Mouse (Mus musculus) forebrain, embryonic 16.5 days (tissue): ENCODE measurements around the gene Ubp1. TPM values are rescaled to one million over a fixed set of nuclear protein-coding genes. Genes with fewer than 3 reads are reported as not detected.
"Not testable (repeated sequence)": the region's sequence is repeated elsewhere in the genome, so short reads cannot be mapped to it uniquely, and the experiment has no call there.

Source experiments
- ATAC-seq: fragments of 200-750 bp; cut with Nextera tagmentation; 2 replicates; pipeline ENCODE4 v1.8.0; 2017; ENCODE audit warnings: mild to moderate bottlenecking, moderate library complexity
- H3K27ac ChIP-seq: fragments of 300-500 bp; sonication (generic); 2 replicates; pipeline ENCODE4 v1.5.1; 2014; ENCODE audit warnings: low read length, control low read depth
- H3K27me3 ChIP-seq: fragments of 300-500 bp; sonication (generic); replicated peaks from 2 replicates; pipeline ENCODE4 v1.6.1; 2014; ENCODE audit warnings: low read length; ENCODE audit not compliant: control insufficient read depth, insufficient read depth
- H3K36me3 ChIP-seq: fragments of 300-500 bp; sonication (generic); 2 replicates; pipeline ENCODE4 v1.6.1; 2014; ENCODE audit not compliant: control insufficient read depth, insufficient read depth
- H3K4me1 ChIP-seq: fragments of 300-500 bp; sonication (generic); replicated peaks from 2 replicates; pipeline ENCODE4 v1.6.1; 2014; ENCODE audit warnings: low read length; ENCODE audit not compliant: control insufficient read depth, insufficient read depth
- H3K4me2 ChIP-seq: fragments of 300-500 bp; sonication (generic); 2 replicates; pipeline ENCODE4 v1.6.1; 2014; ENCODE audit warnings: mild to moderate bottlenecking, low read length, control low read depth
- H3K4me3 ChIP-seq: fragments of 300-500 bp; sonication (generic); replicated peaks from 2 replicates; pipeline ENCODE4 v1.5.1; 2014; ENCODE audit warnings: mild to moderate bottlenecking, low read length, control low read depth
- H3K9ac ChIP-seq: fragments of 300-500 bp; sonication (generic); replicated peaks from 2 replicates; pipeline ENCODE4 v1.6.1; 2014; ENCODE audit warnings: low read depth, low read length, control low read depth
- H3K9me3 ChIP-seq: fragments of 300-500 bp; sonication (generic); 2 replicates; pipeline ENCODE4 v1.6.1; 2016; ENCODE audit warnings: low read length; ENCODE audit not compliant: control insufficient read depth
- WGBS: fragments of 180-500 bp; shearing (Covaris S2); extraction: QIAGEN DNeasy Blood & Tissue Kit; methylation state at CpG from one replicate; pipeline ENCODE4 v1.1.7; 2014; 5-methylcytosine and 5-hydroxymethylcytosine counted together
- polyA plus RNA-seq: library from polyadenylated mRNA; unstranded; fragments of >200 nt; fragmentation: Nextera tagmentation; extraction: Ambion mirVana; gene quantifications from 2 replicates; pipeline ENCODE4 v1.2.1, GENCODE M21; 2015

The Ubp1 gene
- 31.4 and 35.6 TPM in 2 replicates for polyA plus RNA-seq

DNA sequence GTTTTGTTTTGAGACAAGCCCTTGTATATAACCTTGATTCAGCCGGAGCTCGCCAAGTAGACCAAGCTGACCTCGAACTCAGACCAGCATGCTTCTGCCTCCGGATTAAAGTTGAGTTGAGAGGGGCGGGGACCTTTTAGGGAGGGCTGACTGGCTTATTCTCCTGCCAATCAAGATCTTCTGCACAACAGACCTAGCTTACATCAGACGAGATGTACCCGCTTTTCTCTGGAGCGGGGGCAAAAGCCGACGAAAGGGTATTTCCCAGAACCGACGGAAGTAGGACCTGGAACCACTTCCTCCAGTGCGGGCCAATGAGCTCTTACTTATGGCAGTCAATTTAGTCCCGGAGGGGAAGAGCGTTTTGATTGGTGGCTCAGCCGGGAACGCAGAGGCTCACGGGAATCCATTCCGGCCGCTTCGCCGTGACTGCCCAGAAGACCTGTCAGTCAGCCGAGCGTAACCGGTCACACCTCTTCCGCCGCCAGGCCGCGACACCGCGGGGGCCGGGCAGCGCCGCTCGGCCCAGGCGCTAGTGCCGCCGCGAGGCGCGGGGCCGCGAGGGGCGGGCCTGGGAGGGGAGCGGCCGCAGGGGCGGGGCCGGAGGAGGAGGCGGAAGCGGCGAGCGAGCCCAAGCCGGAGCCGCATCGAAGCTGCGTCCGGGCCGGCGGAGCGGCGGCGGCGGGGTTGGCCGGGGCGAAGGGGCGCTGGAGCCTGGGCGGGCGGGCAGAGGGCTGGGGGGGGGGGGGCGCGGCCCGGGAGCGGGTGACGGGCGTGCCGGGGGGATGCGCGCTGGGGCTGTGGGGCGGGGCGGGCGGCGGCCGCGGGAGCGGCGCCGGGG, at the start of gene Ubp1:
TSS of gene Ubp1 (plus strand) at position 401 of the 841 bp plus-strand sequence.
- WGBS, result 1% methylated on average over 44 of the region's 86 CpGs
- H3K27ac ChIP-seq, result peak within 1 kb of the TSS; percentile 86
- peak; percentile 97 for ATAC-seq
- no peaks in the 10 kb centered on the region for H3K27me3 ChIP-seq
- peak within 1 kb of the TSS; percentile 94 for H3K4me3 ChIP-seq
- no peaks in the 10 kb centered on the region for H3K9me3 ChIP-seq
- H3K36me3 ChIP-seq, result no peaks in the 10 kb centered on the region
- peak within 1 kb of the TSS; percentile 95 for H3K4me2 ChIP-seq
- H3K9ac ChIP-seq, result peak within 1 kb of the TSS; percentile 87
- peaks cover 25% of the 10 kb centered on the region for H3K4me1 ChIP-seq

DNA sequence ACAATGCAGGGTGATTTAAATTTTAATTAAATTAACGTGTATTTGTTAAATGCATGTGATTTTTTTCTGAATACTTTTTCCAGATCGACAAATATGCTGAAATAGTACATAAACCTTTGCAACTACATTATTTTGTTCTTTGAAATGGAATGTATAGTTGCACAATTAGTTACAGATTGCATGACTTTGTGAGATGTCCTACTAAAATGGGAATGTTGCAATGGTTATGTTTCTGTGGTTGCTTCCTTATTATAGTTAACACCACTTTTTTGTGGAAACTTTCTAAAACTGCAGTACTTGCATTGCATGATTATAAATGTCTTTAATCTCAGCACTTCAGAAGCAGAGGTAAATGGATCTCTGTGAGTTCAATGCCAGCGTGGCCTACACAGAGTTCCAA, 35.8 kb upstream of the Ubp1 start:
- no peak overlapping the region for H3K4me2 ChIP-seq
- WGBS, result 94% methylated on average over 3 of the region's 3 CpGs
- H3K4me1 ChIP-seq, result no peaks in the 10 kb centered on the region
- ATAC-seq, result no peak
- peaks cover 38% of the 10 kb centered on the region for H3K36me3 ChIP-seq
- H3K4me3 ChIP-seq, result no peak overlapping the region
- H3K27ac ChIP-seq, result no peak overlapping the region
- no peaks in the 10 kb centered on the region for H3K9me3 ChIP-seq
- H3K27me3 ChIP-seq, result no peaks in the 10 kb centered on the region
- H3K9ac ChIP-seq, result no peak overlapping the region

DNA sequence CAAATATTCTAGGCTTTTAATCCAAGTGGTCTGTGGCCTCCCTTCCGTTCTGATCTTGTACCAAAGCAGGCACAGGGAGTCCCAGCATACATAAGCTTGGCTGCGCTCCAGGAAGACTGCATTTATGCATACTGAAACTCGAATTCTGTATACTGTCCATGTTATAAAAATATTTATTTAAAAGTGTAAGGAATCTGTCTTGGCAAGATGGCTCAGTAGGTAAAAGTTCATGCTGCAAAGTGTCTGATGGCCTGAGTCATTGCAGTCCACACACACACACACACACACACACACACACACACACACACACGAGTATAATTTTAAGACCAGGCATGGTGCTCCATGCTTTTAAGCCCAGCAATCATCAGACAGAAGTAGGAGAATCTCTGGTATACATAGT, 27.6 kb upstream of the Ubp1 start:
- 78% methylated on average over 4 of the region's 4 CpGs for WGBS
- no peak overlapping the region for H3K27ac ChIP-seq
- no peaks in the 10 kb centered on the region for H3K4me1 ChIP-seq
- ATAC-seq, result no peak
- no peaks in the 10 kb centered on the region for H3K27me3 ChIP-seq
- no peak overlapping the region for H3K9ac ChIP-seq
- H3K9me3 ChIP-seq, result no peaks in the 10 kb centered on the region
- no peak overlapping the region for H3K4me2 ChIP-seq
- peaks cover 40% of the 10 kb centered on the region for H3K36me3 ChIP-seq
- no peak overlapping the region for H3K4me3 ChIP-seq

GRCm38 (mm10) chr9:113904315-113904714, 26.4 kb upstream of the Ubp1 start:
- H3K27me3 ChIP-seq, ATAC-seq, H3K4me1 ChIP-seq, H3K9me3 ChIP-seq, H3K9ac ChIP-seq, H3K4me3 ChIP-seq, H3K27ac ChIP-seq, H3K4me2 ChIP-seq: not testable (repeated sequence)
- 97% methylated on average over 6 of the region's 6 CpGs for WGBS
- H3K36me3 ChIP-seq, result peaks cover 43% of the 10 kb centered on the region

DNA sequence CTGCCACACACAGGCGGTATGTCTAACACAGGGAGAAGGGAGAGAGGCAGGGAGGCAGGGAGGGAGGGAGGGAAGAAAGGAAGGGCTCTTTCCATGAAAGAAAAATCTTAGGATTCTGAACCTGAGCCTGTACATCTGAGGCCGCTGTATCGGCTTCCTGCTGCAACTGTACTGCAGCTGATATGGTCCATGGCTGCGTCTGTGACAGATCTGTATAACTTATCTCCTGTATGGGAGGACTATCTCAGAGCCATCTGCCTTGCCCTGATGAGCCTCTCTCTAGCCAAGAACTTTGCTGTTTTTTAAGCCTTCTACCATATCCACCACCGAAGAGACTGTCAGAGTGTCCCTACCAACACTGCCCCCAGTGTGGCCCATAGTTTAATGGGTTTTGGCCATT, 14.9 kb upstream of the Ubp1 start:
- WGBS, result 95% methylated on average over 5 of the region's 5 CpGs
- Histone ChIP-seq H3K4me1 (no peaks in the 10 kb centered on the region), H3K4me3 (no peak overlapping the region), H3K9ac (no peak overlapping the region), H3K9me3 (no peaks in the 10 kb centered on the region), H3K27me3 (no peaks in the 10 kb centered on the region), H3K36me3 (peaks cover 25% of the 10 kb centered on the region), H3K27ac (no peak overlapping the region), H3K4me2 (no peak overlapping the region)
- ATAC-seq, result no peak

DNA sequence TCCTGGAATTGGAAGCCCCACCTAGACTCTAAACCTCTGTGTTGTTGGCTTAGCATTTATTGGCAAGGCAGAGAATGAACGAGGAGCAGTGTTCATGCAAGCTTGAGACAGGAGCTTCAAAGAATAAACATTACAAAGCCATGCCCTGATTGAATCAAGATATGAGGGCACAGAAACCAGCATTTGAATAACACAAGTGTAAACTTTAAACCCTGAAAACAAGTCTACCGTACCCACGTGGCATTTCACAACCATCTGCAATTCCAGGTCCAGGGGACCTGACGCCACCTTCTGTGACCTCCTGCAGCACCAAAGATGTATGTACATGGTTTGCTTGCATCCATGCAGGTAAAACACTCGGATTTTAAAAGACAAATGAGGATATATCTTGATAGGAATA, 8.1 kb upstream of the Ubp1 start:
- no peak for ATAC-seq
- H3K9ac ChIP-seq, result no peak overlapping the region
- 93% methylated on average over 5 of the region's 5 CpGs for WGBS

DNA sequence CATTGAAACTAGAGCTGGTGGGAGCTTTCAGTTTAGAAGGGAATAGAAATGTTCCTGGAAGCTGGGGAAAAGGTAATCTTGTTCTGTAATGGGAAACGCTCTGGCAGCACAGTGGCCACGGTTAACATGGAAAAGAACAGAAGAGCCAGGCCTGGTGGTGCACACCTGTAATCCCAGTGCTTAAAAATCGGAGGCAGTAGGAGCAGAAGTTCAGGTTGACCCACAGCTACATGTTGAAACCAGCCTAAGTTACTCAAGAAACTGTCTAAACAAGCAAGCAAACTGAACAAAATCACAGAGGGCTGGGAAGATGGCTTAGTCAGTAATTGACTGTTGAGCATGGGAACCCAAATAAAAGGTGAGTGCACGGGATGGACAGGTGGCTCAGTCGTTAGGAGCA, 5.9 kb upstream of the Ubp1 start:
- Histone ChIP-seq H3K27ac (no peak overlapping the region), H3K4me3 (no peak overlapping the region), H3K27me3 (no peaks in the 10 kb centered on the region), H3K4me1 (no peaks in the 10 kb centered on the region), H3K36me3 (peaks cover 14% of the 10 kb centered on the region), H3K4me2 (no peak overlapping the region), H3K9ac (no peak overlapping the region), H3K9me3 (no peaks in the 10 kb centered on the region)
- ATAC-seq, result no peak
- WGBS, result 92% methylated on average over 5 of the region's 5 CpGs

More for the DNA sequence above, 8.1 kb upstream of the Ubp1 start:
- Histone ChIP-seq H3K4me1 (no peaks in the 10 kb centered on the region), H3K36me3 (peaks cover 18% of the 10 kb centered on the region), H3K27me3 (no peaks in the 10 kb centered on the region), H3K4me2 (no peak overlapping the region), H3K27ac (no peak overlapping the region), H3K9me3 (no peaks in the 10 kb centered on the region), H3K4me3 (no peak overlapping the region)

- Histone ChIP-seq H3K36me3 (no peaks in the 10 kb centered on the region), H3K4me1 (peaks cover 18% of the 10 kb centered on the region), H3K27me3 (no peaks in the 10 kb centered on the region), H3K9ac (no peak overlapping the region), H3K9me3 (no peaks in the 10 kb centered on the region), H3K4me3 (no peak overlapping the region), H3K27ac (no peak overlapping the region), H3K4me2 (no peak overlapping the region)
- 84% methylated on average over 4 of the region's 4 CpGs for WGBS
- ATAC-seq, result no peak
Measured at GRCm38 (mm10) chr9:113928591-113928990, 2.1 kb upstream of the Ubp1 start.

DNA sequence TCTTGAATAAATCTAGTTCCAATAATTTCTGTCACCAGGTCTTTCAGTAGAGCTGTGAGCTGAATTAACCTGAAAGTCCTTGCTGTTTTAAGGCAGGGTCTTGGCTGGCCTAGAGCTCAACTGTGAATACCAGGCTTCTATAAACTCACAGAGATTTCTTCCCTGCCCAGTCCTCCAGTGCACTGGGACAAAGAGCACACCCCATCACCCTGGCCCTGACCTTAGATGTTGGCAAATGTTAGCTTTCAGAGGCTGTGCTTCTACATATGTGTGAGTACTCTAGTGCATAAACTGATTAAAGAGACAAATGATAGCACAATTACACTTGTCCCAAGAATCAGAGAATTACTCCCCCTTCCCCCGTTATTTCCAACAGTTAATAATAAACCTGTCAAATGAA, 1.1 kb upstream of the Ubp1 start:
- no peak overlapping the region for H3K4me3 ChIP-seq
- H3K4me2 ChIP-seq, result no peak overlapping the region
- no peaks in the 10 kb centered on the region for H3K27me3 ChIP-seq
- no peaks in the 10 kb centered on the region for H3K36me3 ChIP-seq
- ATAC-seq, result no peak
- peaks cover 20% of the 10 kb centered on the region for H3K4me1 ChIP-seq
- 86% methylated on average over 1 of the region's 1 CpGs for WGBS
- H3K9ac ChIP-seq, result no peak overlapping the region
- H3K9me3 ChIP-seq, result no peaks in the 10 kb centered on the region
- no peak overlapping the region for H3K27ac ChIP-seq
